Mouse (Mus musculus) heart, postnatal 0 days (tissue): ENCODE measurements around the gene Vwa7. TPM values are rescaled to one million over a fixed set of nuclear protein-coding genes. Genes with fewer than 3 reads are reported as not detected.
A peak's percentile ranks its signal among the peaks of the same experiment; 100 is the strongest.

Source experiments
- ATAC-seq: fragments of 200-750 bp; cut with Nextera tagmentation; 2 replicates; pipeline ENCODE4 v1.8.0; 2017; ENCODE audit warnings: low read depth, moderate number of reproducible peaks, moderate library complexity; ENCODE audit not compliant: insufficient read depth
- DNase-seq: peaks from one replicate; pipeline ENCODE4 v3.0.0-alpha.2; 2016; ENCODE audit warnings: low spot score
- H3K27ac ChIP-seq: fragments of 300-500 bp; sonication (generic); 2 replicates; pipeline ENCODE4 v1.5.1; 2014; ENCODE audit warnings: low read depth, mild to moderate bottlenecking
- H3K27me3 ChIP-seq: fragments of 300-500 bp; sonication (generic); 2 replicates; pipeline ENCODE4 v1.6.1; 2014; ENCODE audit warnings: low read length, mixed read lengths; ENCODE audit not compliant: control insufficient read depth, insufficient read depth
- H3K36me3 ChIP-seq: fragments of 300-500 bp; sonication (generic); replicated peaks from 2 replicates; pipeline ENCODE4 v1.6.1; 2014; ENCODE audit warnings: low read length, mixed read lengths; ENCODE audit not compliant: control insufficient read depth, insufficient read depth
- H3K4me1 ChIP-seq: fragments of 300-500 bp; sonication (generic); 2 replicates; pipeline ENCODE4 v1.6.1; 2014; ENCODE audit warnings: antibody characterized with exemption; ENCODE audit not compliant: control insufficient read depth, insufficient read depth
- H3K4me2 ChIP-seq: fragments of 300-500 bp; sonication (generic); 2 replicates; pipeline ENCODE4 v1.6.1; 2014; ENCODE audit warnings: low read depth, mild to moderate bottlenecking, low read length, moderate library complexity
- H3K4me3 ChIP-seq: fragments of 300-500 bp; sonication (generic); 2 replicates; pipeline ENCODE4 v1.5.1; 2014; ENCODE audit warnings: low read depth, low read length
- H3K9ac ChIP-seq: fragments of 300-500 bp; sonication (generic); replicated peaks from 2 replicates; pipeline ENCODE4 v1.6.1; 2014; ENCODE audit warnings: low read depth, low read length, mixed read lengths
- H3K9me3 ChIP-seq: fragments of 300-500 bp; sonication (generic); replicated peaks from 2 replicates; pipeline ENCODE4 v1.6.1; 2016; ENCODE audit warnings: low read length; ENCODE audit not compliant: control insufficient read depth
- CTCF ChIP-seq: IDR thresholded peaks from 2 replicates; pipeline ENCODE4 v1.5.1; 2016; ENCODE audit warnings: antibody characterized with exemption, control low read depth, low read depth
- EP300 ChIP-seq: IDR thresholded peaks from 2 replicates; pipeline ENCODE4 v1.6.1; 2016; ENCODE audit warnings: antibody characterized with exemption, low read depth
- WGBS: fragments of 180-500 bp; shearing (Covaris S2); extraction: QIAGEN DNeasy Blood & Tissue Kit; methylation state at CpG from one replicate; pipeline ENCODE4 v1.1.7; 2014; 5-methylcytosine and 5-hydroxymethylcytosine counted together
- polyA plus RNA-seq: library from polyadenylated mRNA; unstranded; fragments of >200 nt; fragmentation: Nextera tagmentation; extraction: Ambion mirVana; gene quantifications from 2 replicates; pipeline ENCODE4 v1.2.1, GENCODE M21; 2015
- total RNA-seq: library from RNA; depleted of rRNA; stranded (reverse); fragments of >200 nt; gene quantifications from 2 replicates; pipeline ENCODE4 v1.2.3, GENCODE M21; 2014; ENCODE audit warnings: low replicate concordance

The Vwa7 gene
- total and polyA plus RNA-seq, 2 experiments from 2014 or later: 0.63 to 0.92 TPM

DNA sequence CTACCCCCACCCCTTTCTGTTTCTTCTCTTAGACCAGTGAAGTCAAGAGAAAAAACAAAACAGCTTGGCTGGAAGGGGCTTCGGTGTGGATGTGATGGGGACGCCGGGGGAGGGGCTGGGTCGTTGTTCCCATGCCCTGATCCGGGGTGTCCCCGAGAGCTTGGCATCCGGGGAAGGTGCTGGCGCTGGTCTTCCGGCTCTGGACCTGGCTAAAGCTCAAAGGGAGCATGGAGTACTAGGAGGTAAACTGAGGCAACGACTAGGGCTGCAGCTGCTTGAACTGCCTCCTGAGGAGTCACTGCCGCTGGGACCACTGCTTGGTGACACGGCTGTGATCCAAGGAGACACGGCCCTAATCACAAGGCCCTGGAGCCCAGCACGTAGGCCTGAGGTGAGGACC, 43.7 kb downstream of the Vwa7 start:
- H3K4me3 ChIP-seq: peak overlapping the region; percentile 62
- H3K4me2 ChIP-seq: peak overlapping the region; percentile 75
- DNase-seq: no peak
- TF ChIP-seq EP300: no peak
- no peak for TF ChIP-seq CTCF
- H3K27ac ChIP-seq: no peak overlapping the region; the same call in 1 of the 2 replicates
- no peak for ATAC-seq
- no peaks in the 10 kb centered on the region for H3K9me3 ChIP-seq
- peaks cover 56% of the 10 kb centered on the region for H3K36me3 ChIP-seq
- H3K27me3 ChIP-seq: peaks cover 15% of the 10 kb centered on the region; the same call in 1 of the 2 replicates
- peak overlapping the region; percentile 71 for H3K9ac ChIP-seq
- WGBS: 28% methylated on average over 14 of the region's 14 CpGs
- H3K4me1 ChIP-seq: peaks cover 7% of the 10 kb centered on the region; the same call in 1 of the 2 replicates

GRCm38 (mm10) chr17:35060737-35061297, 44.4 kb downstream of the Vwa7 start:
- Histone ChIP-seq H3K4me2 (peak overlapping the region; percentile 75), H3K4me1 (peaks cover 14% of the 10 kb centered on the region), H3K9ac (no peak overlapping the region), H3K27me3 (peaks cover 21% of the 10 kb centered on the region; the same call in 1 of the 2 replicates), H3K4me3 (peak overlapping the region; percentile 62; the same call in 1 of the 2 replicates), H3K9me3 (no peaks in the 10 kb centered on the region), H3K27ac (no peak overlapping the region), H3K36me3 (peaks cover 48% of the 10 kb centered on the region)
- 72% methylated on average over 22 of the region's 22 CpGs for WGBS
- ATAC-seq (no peak), DNase-seq (no peak)
- TF ChIP-seq EP300: no peak
- TF ChIP-seq CTCF: no peak

GRCm38 (mm10) chr17:35061299-35061698, 44.9 kb downstream of the Vwa7 start:
- no peak overlapping the region for H3K4me3 ChIP-seq
- TF ChIP-seq EP300 (no peak), CTCF (no peak)
- H3K36me3 ChIP-seq: peaks cover 43% of the 10 kb centered on the region
- no peak overlapping the region for H3K9ac ChIP-seq
- no peak overlapping the region for H3K4me2 ChIP-seq
- H3K27me3 ChIP-seq: peaks cover 26% of the 10 kb centered on the region
- no peak for ATAC-seq
- 90% methylated on average over 8 of the region's 8 CpGs for WGBS
- peaks cover 14% of the 10 kb centered on the region for H3K4me1 ChIP-seq
- no peak for DNase-seq
- H3K9me3 ChIP-seq: no peaks in the 10 kb centered on the region
- no peak overlapping the region for H3K27ac ChIP-seq

- Histone ChIP-seq H3K4me2 (no peak overlapping the region), H3K9me3 (no peaks in the 10 kb centered on the region), H3K36me3 (peaks cover 23% of the 10 kb centered on the region), H3K4me1 (peaks cover 14% of the 10 kb centered on the region), H3K9ac (no peak overlapping the region), H3K4me3 (no peak overlapping the region), H3K27ac (no peak overlapping the region), H3K27me3 (peaks cover 44% of the 10 kb centered on the region)
- TF ChIP-seq CTCF: no peak
- TF ChIP-seq EP300: no peak
- WGBS: 86% methylated on average over 3 of the region's 3 CpGs
- DNase-seq: no peak
- ATAC-seq: no peak
Measured at GRCm38 (mm10) chr17:35063466-35063865, 47.1 kb downstream of the Vwa7 start.

DNA sequence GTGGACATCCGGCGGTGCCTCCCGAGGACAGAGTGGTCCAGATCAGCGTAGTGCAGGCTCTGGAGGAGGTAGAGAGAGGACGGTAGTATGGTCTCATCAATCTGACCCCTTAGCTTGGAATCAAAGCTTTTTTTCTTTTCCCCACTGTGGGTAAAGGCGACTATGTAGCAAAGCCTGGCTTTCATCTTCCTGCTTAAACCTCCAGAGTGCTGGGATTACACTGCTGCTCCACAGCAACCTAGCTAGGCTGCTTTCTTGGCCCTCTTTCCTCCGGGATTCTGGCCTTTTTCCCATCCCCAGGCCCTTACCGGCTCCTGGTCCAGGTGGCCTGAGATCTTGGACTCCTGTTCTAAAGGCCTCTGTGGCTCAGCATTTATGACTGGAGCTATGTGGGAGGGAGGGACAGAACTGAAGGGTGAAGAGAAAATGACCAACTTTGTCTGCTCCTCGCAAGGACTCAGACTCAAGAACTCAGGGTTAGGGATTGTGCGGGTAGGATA, 48.0 kb downstream of the Vwa7 start:
- ATAC-seq: no peak
- Histone ChIP-seq H3K4me2 (peak overlapping the region; percentile 53), H3K4me1 (peaks cover 14% of the 10 kb centered on the region), H3K9me3 (no peaks in the 10 kb centered on the region), H3K4me3 (peak overlapping the region; percentile 28), H3K27ac (no peak overlapping the region), H3K27me3 (peaks cover 44% of the 10 kb centered on the region), H3K36me3 (peaks cover 22% of the 10 kb centered on the region), H3K9ac (no peak overlapping the region)
- no peak for DNase-seq
- WGBS: 37% methylated on average over 10 of the region's 10 CpGs
- TF ChIP-seq EP300: no peak
- TF ChIP-seq CTCF: no peak
